Mouse (Mus musculus) heart, adult 2 months (tissue): ENCODE measurements around the gene Defb5. TPM values are rescaled to one million over a fixed set of nuclear protein-coding genes. Genes with fewer than 3 reads are reported as not detected.

Experiments used
- polyA plus RNA-seq: library from polyadenylated mRNA; depleted of rRNA; stranded (reverse); fragments of >200 nt; gene quantifications from 2 replicates; pipeline ENCODE4 v1.2.3, GENCODE M21; 2012; rRNA removed
- total RNA-seq, 2 experiments: library from RNA; stranded (reverse); gene quantifications; 2 replicates each; pipeline ENCODE4 v1.2.3; 2021

Gene Defb5
- total and polyA plus RNA-seq, 3 experiments, result not detected

Other genes starting within 250 kb of the Defb5 start
- gene Defb38, start 221.0 kb upstream of the Defb5 start, total RNA-seq, result not detected
- gene Defb38, start 221.0 kb upstream of the Defb5 start, polyA plus RNA-seq, result not detected in 2 replicates
- gene Defb39, start 182.8 kb upstream of the Defb5 start, total RNA-seq, result not detected
- gene Defb39, start 182.8 kb upstream of the Defb5 start, polyA plus RNA-seq, result not detected in 2 replicates
- gene Defb12, start 132.7 kb upstream of the Defb5 start, total RNA-seq, result not detected
- gene Defb12, start 132.7 kb upstream of the Defb5 start, polyA plus RNA-seq, result not detected in 2 replicates
- gene Defb34, start 123.8 kb upstream of the Defb5 start, total RNA-seq, result not detected
- not detected in 2 replicates for gene Defb34, start 123.8 kb upstream of the Defb5 start, polyA plus RNA-seq
- gene Gm45826, start 106.8 kb upstream of the Defb5 start, total RNA-seq, result not detected
- not detected in 2 replicates for gene Gm45826, start 106.8 kb upstream of the Defb5 start, polyA plus RNA-seq
- gene Defb14, start 53.2 kb upstream of the Defb5 start, total RNA-seq, result not detected
- gene Defb14, start 53.2 kb upstream of the Defb5 start, polyA plus RNA-seq, result not detected in 2 replicates
- not detected for gene Defb4, start 48.9 kb upstream of the Defb5 start, total RNA-seq
- gene Defb4, start 48.9 kb upstream of the Defb5 start, polyA plus RNA-seq, result not detected in 2 replicates
- not detected for gene Defb6, start 22.1 kb upstream of the Defb5 start, total RNA-seq
- gene Defb6, start 22.1 kb upstream of the Defb5 start, polyA plus RNA-seq, result not detected in 2 replicates
- not detected for gene Defb46, start 7.7 kb upstream of the Defb5 start, total RNA-seq
- not detected in 2 replicates for gene Defb46, start 7.7 kb upstream of the Defb5 start, polyA plus RNA-seq
- gene Defb3, start 45.8 kb downstream of the Defb5 start, total RNA-seq, result not detected
- gene Defb3, start 45.8 kb downstream of the Defb5 start, polyA plus RNA-seq, result not detected in 2 replicates
- gene Defb8, start 200.0 kb downstream of the Defb5 start, total RNA-seq, result not detected
- not detected in 2 replicates for gene Defb8, start 200.0 kb downstream of the Defb5 start, polyA plus RNA-seq
- not detected for gene Defb7, start 247.5 kb downstream of the Defb5 start, total RNA-seq
- not detected in 2 replicates for gene Defb7, start 247.5 kb downstream of the Defb5 start, polyA plus RNA-seq